Mouse (Mus musculus) intestine, embryonic 16.5 days (tissue): ENCODE data around the gene Sap30. TPM values are rescaled to one million over a fixed set of nuclear protein-coding genes. Genes with fewer than 3 reads are reported as not detected.
"Not testable (repeated sequence)": the region's sequence is repeated elsewhere in the genome, so short reads cannot be mapped to it uniquely, and the experiment has no call there.

Source experiments
- ATAC-seq: fragments of 200-750 bp; cut with Nextera tagmentation; 2 replicates; pipeline ENCODE4 v1.8.0; 2017; ENCODE audit warnings: moderate TSS enrichment, moderate library complexity
- H3K27ac ChIP-seq: fragments of 300-500 bp; sonication (generic); 2 replicates; pipeline ENCODE4 v1.5.1; 2014; ENCODE audit warnings: mild to moderate bottlenecking, low read length
- H3K27me3 ChIP-seq: fragments of 300-500 bp; sonication (generic); replicated peaks from 2 replicates; pipeline ENCODE4 v1.6.1; 2014; ENCODE audit warnings: low read length, control low read depth, mixed read lengths; ENCODE audit not compliant: control insufficient read depth, insufficient read depth
- H3K36me3 ChIP-seq: fragments of 300-500 bp; sonication (generic); 2 replicates; pipeline ENCODE4 v1.6.1; 2014; ENCODE audit warnings: low read length, control low read depth; ENCODE audit not compliant: control insufficient read depth, insufficient read depth
- H3K4me1 ChIP-seq: fragments of 300-500 bp; sonication (generic); 2 replicates; pipeline ENCODE4 v1.6.1; 2014; ENCODE audit warnings: low read length, control low read depth, mixed read lengths; ENCODE audit not compliant: control insufficient read depth, insufficient read depth
- H3K4me2 ChIP-seq: fragments of 300-500 bp; sonication (generic); 2 replicates; pipeline ENCODE4 v1.6.1; 2014; ENCODE audit warnings: low read depth, low read length, control low read depth
- H3K4me3 ChIP-seq: fragments of 300-500 bp; sonication (generic); 2 replicates; pipeline ENCODE4 v1.5.1; 2014; ENCODE audit warnings: mild to moderate bottlenecking, low read length
- H3K9ac ChIP-seq: fragments of 300-500 bp; sonication (generic); 2 replicates; pipeline ENCODE4 v1.6.1; 2014; ENCODE audit warnings: low read depth, low read length
- H3K9me3 ChIP-seq: fragments of 300-500 bp; sonication (generic); 2 replicates; pipeline ENCODE4 v1.6.1; 2016; ENCODE audit warnings: low read length, control low read depth; ENCODE audit not compliant: control insufficient read depth
- WGBS: fragments of 180-500 bp; shearing (Covaris S2); extraction: QIAGEN DNeasy Blood & Tissue Kit; methylation state at CpG from one replicate; pipeline ENCODE4 v1.1.7; 2014; 5-methylcytosine and 5-hydroxymethylcytosine counted together
- polyA plus RNA-seq: library from polyadenylated mRNA; unstranded; fragments of >200 nt; fragmentation: Nextera tagmentation; extraction: Ambion mirVana; gene quantifications from 2 replicates; pipeline ENCODE4 v1.2.1, GENCODE M21; 2015

The Sap30 gene
- polyA plus RNA-seq, 1 experiment from 2014 or later, result 20.6 TPM

DNA sequence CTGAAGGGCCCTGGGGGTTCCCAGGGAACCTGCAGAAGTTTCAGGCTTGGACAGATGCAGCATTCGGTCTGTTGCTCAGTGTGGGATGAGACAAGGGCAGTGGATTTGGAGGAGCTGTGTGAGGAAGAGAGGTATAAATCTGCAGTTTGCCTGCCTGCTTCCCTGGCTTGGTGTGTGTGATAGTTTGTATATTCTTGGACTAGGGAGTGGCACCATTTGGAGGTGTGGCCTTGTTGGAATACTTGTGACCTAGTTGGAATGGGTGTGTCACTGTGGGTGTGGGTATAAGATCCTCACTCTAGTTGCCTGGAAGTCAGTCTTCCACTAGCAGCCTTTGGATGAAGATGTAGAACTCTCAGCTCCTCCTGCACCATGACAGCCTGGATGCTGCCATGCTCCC is 17.8 kb upstream of the Sap30 start:
- not testable (repeated sequence) for H3K36me3 ChIP-seq, H3K27me3 ChIP-seq, H3K27ac ChIP-seq, H3K9ac ChIP-seq, H3K4me3 ChIP-seq, H3K4me2 ChIP-seq, H3K4me1 ChIP-seq, H3K9me3 ChIP-seq
- ATAC-seq, result peak; percentile 45; the same call in 1 of the 2 replicates
- 78% methylated on average over 1 of the region's 1 CpGs for WGBS

DNA sequence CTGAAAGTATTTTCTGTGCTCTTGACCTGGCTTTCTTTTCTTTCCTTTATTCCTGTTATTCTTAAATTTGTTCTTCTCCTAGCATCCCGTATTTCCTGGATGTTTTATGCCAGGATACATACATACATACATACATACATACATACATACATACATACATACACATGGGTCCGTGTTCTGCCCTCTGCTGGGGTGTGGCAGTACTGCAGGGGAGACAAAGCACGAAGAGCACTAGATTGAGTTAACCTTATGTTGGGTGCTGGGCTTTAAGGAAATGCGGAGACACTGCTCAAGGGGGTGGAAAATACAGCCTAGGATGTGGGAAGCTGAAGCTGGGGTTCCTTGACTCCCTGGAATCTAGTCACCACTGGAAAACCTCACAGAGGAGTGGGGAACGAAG is 16.0 kb upstream of the Sap30 start:
- H3K9ac ChIP-seq, result no peak overlapping the region
- H3K4me3 ChIP-seq, result no peak overlapping the region
- H3K4me1 ChIP-seq, result peaks cover 12% of the 10 kb centered on the region; the same call in 1 of the 2 replicates
- ATAC-seq, result no peak
- 56% methylated on average over 5 of the region's 5 CpGs for WGBS
- H3K36me3 ChIP-seq, result no peaks in the 10 kb centered on the region
- no peaks in the 10 kb centered on the region for H3K27me3 ChIP-seq
- no peaks in the 10 kb centered on the region for H3K9me3 ChIP-seq
- H3K27ac ChIP-seq, result no peak overlapping the region
- no peak overlapping the region for H3K4me2 ChIP-seq

DNA sequence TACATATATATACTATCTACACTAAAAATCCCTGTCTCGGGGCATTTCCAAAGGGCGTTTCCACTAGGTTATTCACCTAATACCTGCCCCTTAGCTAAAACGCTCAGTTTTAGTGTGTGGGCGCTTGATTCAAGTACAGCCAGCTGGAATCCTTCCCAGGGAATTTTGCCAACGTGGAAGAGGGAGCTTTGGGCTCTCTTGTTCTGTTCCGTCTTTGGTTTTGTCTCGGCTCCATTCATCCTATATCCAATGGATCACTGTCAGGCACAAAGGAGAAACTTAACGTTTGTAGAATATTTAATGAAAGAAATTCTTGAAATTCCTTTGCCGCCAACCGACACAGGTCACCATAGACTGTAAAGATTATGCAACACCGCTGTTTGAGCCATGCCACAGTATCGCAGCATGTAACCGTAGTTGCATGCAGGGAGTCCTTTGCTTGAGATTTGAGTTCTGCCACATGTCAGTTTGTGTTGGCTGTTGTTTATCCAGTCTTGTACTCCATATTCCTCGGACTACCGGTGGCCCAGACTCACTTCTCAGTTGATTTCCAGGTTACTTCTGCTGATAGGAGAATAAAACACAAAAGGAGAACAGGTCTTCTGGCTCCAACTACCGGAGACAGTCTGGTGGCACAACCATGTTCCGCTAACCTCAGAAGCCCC is 11.3 kb upstream of the Sap30 start:
- ATAC-seq, result peak; percentile 73
- H3K4me1 ChIP-seq, result peaks cover 10% of the 10 kb centered on the region; the same call in 1 of the 2 replicates
- H3K4me3 ChIP-seq, result 0 out of 2 replicates have a peak overlapping the region, but pooled peaks have one; percentile 5
- no peaks in the 10 kb centered on the region for H3K27me3 ChIP-seq
- peak overlapping the region; percentile 25; the same call in 1 of the 2 replicates for H3K4me2 ChIP-seq
- no peak overlapping the region for H3K27ac ChIP-seq
- no peaks in the 10 kb centered on the region for H3K9me3 ChIP-seq
- no peak overlapping the region for H3K9ac ChIP-seq
- no peaks in the 10 kb centered on the region for H3K36me3 ChIP-seq
- WGBS, result 46% methylated on average over 17 of the region's 17 CpGs

DNA sequence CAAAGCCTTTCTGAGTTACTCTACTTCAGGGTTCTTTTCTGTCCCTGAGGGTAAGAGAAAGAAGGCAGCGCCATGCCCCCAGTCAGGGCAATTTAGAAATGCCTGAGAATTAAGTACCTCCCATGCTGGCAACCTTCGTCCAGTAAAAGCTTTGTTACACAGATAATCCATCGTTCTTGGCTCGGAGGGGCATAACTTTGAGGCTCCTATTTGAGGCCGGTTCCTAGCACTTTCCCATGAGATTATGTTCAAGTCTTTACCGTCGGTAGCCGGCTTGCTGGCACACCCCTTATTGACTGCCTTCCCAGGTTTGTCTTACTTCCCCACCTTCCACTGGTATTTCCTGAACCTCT is 10.8 kb upstream of the Sap30 start:
- Histone ChIP-seq H3K4me2 (peak overlapping the region; percentile 25; the same call in 1 of the 2 replicates), H3K27me3 (no peaks in the 10 kb centered on the region), H3K9ac (no peak overlapping the region), H3K9me3 (no peaks in the 10 kb centered on the region), H3K27ac (no peak overlapping the region), H3K36me3 (no peaks in the 10 kb centered on the region), H3K4me3 (no peak overlapping the region), H3K4me1 (peaks cover 10% of the 10 kb centered on the region; the same call in 1 of the 2 replicates)
- no peak; the same call in 1 of the 2 replicates for ATAC-seq
- WGBS, result 52% methylated on average over 8 of the region's 8 CpGs

DNA sequence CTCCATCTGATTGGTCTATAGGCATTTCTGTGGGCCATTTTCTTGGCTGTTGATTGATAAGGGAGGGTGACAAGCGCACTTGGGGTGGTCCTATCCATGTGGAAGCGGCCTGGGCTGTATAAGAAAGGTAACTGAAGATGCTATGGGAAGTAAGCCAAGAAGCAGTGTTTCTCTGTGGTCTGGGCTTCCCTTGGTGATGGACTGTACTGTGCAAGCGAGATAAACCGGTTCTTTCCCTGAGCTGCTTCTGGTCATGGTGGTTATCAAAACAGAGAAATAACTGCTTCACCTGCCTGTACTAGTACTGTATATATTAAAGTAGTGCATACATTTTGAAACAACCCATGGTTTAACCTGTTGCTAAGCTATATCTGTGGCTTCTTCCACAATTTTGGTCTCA is 4.2 kb upstream of the Sap30 start:
- Histone ChIP-seq H3K36me3 (no peaks in the 10 kb centered on the region), H3K9ac (no peak overlapping the region), H3K27ac (no peak overlapping the region), H3K9me3 (no peaks in the 10 kb centered on the region), H3K4me2 (no peak overlapping the region), H3K4me3 (no peak overlapping the region), H3K27me3 (no peaks in the 10 kb centered on the region), H3K4me1 (peaks cover 6% of the 10 kb centered on the region)
- WGBS, result 92% methylated on average over 4 of the region's 4 CpGs
- ATAC-seq, result no peak

DNA sequence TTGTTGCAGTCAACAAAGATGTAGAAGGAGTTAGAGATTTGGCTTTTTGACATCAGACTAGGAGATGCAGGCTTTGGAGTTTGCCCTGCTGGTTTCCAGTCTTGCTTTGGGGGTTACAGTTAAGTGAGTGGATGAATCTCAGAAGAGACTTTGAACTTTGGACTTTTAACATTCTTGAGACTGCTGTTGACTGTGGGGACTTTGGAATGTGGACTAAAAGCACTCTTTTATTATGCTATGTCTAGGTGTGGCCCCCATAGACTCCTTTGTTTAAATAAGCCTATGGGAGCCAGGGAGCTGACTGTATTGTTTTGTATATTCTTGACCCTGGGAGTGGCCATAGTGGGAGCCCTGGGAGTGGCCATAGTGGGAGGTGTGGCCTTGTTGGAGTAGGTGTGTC is 2.2 kb upstream of the Sap30 start:
- Histone ChIP-seq H3K4me3 (no peak overlapping the region), H3K4me1 (peaks cover 6% of the 10 kb centered on the region), H3K27me3 (no peaks in the 10 kb centered on the region), H3K4me2 (no peak overlapping the region), H3K9me3 (no peaks in the 10 kb centered on the region), H3K27ac (peak overlapping the region; percentile 30; the same call in 1 of the 2 replicates), H3K36me3 (no peaks in the 10 kb centered on the region), H3K9ac (no peak overlapping the region)
- peak; percentile 52 for ATAC-seq

DNA sequence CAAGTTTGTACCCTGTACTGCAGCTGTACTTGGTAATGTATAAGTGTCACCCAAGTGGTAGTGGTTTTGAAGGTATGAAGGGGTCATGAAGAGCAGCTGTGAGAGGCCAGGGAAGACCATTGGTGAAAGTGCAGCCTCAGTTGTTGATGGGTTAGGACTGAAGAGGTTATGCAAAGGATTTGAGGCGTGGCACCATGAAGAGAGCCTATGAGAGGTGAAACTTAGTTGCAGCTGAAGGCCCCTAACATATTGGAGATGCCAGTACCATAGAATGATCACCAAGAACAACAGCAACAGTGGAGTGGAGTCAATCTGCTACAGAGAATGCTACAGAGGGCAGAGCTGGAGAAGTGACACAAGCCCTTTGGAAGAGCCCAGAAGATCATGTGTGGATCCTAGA is 1.7 kb upstream of the Sap30 start:
- WGBS, result 100% methylated on average over 1 of the region's 1 CpGs
- no peak overlapping the region for H3K9ac ChIP-seq
- no peaks in the 10 kb centered on the region for H3K27me3 ChIP-seq
- H3K27ac ChIP-seq, result peak overlapping the region; percentile 30; the same call in 1 of the 2 replicates
- no peak overlapping the region for H3K4me3 ChIP-seq
- no peak for ATAC-seq
- H3K4me2 ChIP-seq, result no peak overlapping the region
- peaks cover 6% of the 10 kb centered on the region for H3K4me1 ChIP-seq
- no peaks in the 10 kb centered on the region for H3K36me3 ChIP-seq
- no peaks in the 10 kb centered on the region for H3K9me3 ChIP-seq

DNA sequence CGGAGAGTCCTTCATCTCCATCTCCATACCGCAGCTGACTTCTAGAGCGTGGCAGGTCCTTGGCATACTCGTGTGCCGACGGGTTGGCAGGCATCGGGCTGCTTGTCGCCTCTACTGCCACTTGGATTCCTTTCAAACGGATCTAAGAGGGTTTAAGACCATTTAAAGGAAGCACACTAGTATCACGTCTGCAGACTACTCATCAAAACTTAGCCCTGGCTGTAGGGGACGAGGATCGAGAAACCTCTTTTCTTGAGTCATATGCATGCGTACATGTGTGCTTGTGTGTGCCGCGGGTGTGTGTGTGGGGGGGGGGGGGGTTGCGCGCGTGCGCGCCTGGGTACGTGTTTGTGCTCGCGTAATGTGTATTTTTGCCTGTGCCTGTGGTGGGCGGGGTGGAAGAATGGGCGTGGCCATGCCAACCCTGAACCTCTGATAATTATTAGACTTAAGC is 679 bp upstream of the Sap30 start:
- ATAC-seq, result peak; percentile 23
- Histone ChIP-seq H3K27me3 (no peaks in the 10 kb centered on the region), H3K27ac (peak overlapping the region; percentile 93), H3K9me3 (no peaks in the 10 kb centered on the region), H3K4me2 (peak overlapping the region; percentile 81), H3K4me3 (peak overlapping the region; percentile 84), H3K9ac (peak overlapping the region; percentile 75), H3K4me1 (peaks cover 6% of the 10 kb centered on the region), H3K36me3 (no peaks in the 10 kb centered on the region)
- under 1% methylated on average over 25 of the region's 25 CpGs for WGBS

DNA sequence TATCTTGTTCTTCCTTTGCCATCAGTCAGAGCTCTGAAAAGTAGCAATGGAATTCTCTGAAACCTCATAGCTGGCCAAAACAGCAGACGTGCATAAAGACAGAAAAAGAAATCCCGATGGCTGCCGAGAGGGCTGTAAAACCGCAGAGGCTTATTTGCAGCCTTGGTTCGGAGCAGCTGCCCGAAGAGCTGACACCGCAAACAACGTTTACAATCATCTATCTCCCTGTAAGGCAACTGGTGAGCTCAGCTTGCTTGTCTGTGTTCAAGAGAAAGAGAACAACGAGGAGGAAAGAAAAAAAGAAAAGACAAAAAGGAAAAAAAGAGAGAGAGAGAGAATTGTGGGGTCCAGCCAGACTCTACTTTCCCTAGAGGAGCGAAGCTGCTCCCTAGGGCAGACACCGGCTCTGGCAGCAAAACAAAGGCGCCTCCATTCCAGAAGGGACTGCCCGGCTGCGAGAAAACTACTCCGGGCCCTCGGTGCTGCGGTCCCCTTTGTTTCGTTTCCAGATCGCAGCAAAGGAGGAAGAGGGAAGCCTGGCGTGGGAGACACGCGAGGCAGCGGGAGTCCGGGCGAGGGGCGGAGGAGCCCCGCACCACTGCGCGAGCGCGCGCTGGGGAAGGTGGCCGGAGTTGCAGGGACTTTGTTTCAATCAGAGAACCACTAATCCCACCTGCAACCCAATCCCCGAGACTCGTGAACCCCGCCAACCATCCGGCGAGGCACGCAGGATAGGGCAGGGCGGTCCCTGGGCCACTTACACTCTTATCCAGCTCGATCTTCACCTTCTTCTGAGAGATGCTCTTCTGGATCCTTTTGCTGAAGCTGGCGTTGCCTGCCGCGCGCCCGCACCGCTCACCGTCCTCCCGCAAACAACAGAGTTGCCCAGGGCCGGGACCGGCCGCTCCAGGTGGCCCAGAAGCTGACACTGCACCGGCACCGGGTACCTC is 894 bp downstream of the Sap30 start:
- no peaks in the 10 kb centered on the region for H3K27me3 ChIP-seq
- peaks cover 6% of the 10 kb centered on the region for H3K4me1 ChIP-seq
- peak overlapping the region; percentile 82 for H3K9ac ChIP-seq
- peak overlapping the region; percentile 84 for H3K4me3 ChIP-seq
- peak overlapping the region; percentile 64 for H3K4me2 ChIP-seq
- H3K27ac ChIP-seq, result peak overlapping the region; percentile 95
- ATAC-seq, result peak; percentile 56
- no peaks in the 10 kb centered on the region for H3K9me3 ChIP-seq
- WGBS, result under 1% methylated on average over 54 of the region's 54 CpGs
- H3K36me3 ChIP-seq, result peaks cover 2% of the 10 kb centered on the region; the same call in 1 of the 2 replicates
